Mouse (Mus musculus) heart, postnatal 4 days (tissue): ENCODE results near the gene Bad. TPM values are rescaled to one million over a fixed set of nuclear protein-coding genes. Genes with fewer than 3 reads are reported as not detected.

Experiments
- DNase-seq: peaks from one replicate; pipeline ENCODE4 v3.0.0; 2021
- total RNA-seq, 2 experiments: library from RNA; stranded (reverse); gene quantifications; 2 replicates each; pipeline ENCODE4 v1.2.3; 2021

Gene Bad
- total RNA-seq, 2 experiments from 2014 or later, result 29.6 to 30.5 TPM

DNA sequence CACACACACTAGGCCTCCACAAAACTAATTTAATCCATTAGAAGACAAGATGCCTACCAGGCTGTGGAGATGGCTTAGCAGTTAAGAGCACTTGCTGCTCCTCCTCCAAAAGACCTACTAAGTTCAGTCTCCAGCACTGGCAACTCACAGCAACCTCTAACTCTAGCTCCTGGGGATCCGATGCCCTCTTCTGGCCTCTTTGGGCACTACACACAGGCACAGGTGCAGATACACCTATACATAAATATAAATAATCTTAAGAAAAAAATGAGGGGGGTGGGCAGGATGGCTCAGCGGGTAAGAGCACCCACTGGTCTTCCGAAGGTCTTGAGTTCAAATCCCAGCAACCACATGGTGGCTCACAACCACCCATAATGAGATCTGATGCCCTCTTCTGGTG is 5.4 kb upstream of the Bad start:
- DNase-seq, result no peak

DNA sequence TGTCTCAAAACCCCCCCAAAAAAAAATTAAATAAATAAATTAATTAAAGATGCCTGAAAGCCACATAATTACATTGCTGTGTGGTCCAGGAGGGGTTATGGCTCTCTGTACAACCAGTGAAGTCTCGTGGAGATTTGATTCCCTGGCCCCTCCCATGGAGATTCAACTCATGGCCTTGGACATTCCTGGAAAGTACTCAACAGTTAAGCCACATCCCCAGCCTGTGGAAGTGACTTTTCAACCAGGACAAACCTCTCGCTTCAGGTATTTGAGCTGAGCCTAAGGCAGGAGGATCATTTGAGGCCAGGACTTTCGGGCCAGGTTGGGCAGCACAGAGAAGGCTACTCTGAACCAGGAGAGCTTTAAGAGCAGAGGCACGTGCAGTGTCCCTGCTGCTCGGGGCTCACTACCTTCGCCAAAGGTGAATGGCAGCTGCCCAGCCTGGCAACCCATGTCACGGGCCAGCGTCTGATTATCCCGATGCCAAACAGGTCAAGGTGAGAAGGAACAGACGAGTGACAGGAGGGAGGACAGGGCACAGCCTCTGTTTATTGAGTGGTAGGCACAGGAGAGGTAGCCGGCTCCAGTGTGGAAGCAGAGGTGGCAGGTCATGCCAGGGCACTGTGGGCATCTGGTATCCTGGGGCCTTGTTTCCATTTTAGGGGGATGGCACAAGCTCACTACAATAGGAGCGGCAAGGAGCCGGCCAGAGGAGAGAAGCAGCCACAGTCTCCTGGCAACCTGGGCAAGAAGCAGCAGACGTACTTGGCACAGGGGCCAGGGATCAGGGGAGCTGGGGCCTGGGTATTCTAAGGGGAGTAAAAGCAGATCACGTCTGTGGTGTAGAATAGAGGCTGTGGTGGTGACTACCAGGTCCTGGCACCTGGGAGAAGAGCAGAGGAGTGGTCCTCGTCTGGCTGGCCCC is 3.9 kb upstream of the Bad start:
- no peak for DNase-seq

DNA sequence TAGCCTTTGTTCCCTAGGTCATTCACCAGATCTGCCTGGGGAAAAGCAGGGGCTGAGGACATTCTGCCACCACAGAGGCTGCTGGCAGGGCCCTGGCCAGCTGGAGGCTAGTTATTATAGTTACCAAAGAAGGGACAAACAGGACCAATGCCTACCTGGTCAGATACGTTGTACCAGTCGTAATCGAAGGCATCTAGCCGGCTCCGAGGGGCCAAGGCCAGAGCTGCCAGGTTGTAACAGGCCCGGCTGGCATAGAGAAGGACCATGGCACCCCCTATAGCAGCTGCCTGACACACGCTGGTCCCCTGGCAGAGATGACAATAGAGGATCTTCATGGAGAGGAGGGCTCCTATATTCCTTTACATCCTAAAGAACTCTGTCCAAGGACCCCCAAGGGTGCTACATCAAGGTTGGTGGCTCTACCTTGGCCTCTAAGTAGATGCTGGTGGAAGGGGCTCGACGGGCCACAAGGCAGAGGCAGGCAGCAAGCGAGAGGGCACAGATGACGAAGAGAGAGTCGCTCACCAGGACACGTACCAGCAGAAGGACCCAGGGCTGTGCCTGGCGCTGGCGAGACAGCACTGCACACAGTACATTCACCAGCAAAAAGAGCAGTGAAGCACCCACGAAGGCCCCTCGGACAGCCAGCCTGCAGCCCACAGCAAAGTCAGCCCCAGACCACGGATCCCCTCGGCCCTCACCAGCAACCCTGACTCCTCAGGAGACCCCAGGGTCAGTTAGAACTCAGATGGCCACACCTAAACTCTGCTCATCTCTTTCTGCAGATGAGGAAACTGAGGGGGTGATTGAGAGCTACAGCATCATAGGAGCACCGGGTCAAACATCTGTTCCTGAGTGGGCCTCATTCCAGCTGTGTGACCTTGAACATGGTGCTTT is 2.3 kb upstream of the Bad start:
- DNase-seq, result no peak

DNA sequence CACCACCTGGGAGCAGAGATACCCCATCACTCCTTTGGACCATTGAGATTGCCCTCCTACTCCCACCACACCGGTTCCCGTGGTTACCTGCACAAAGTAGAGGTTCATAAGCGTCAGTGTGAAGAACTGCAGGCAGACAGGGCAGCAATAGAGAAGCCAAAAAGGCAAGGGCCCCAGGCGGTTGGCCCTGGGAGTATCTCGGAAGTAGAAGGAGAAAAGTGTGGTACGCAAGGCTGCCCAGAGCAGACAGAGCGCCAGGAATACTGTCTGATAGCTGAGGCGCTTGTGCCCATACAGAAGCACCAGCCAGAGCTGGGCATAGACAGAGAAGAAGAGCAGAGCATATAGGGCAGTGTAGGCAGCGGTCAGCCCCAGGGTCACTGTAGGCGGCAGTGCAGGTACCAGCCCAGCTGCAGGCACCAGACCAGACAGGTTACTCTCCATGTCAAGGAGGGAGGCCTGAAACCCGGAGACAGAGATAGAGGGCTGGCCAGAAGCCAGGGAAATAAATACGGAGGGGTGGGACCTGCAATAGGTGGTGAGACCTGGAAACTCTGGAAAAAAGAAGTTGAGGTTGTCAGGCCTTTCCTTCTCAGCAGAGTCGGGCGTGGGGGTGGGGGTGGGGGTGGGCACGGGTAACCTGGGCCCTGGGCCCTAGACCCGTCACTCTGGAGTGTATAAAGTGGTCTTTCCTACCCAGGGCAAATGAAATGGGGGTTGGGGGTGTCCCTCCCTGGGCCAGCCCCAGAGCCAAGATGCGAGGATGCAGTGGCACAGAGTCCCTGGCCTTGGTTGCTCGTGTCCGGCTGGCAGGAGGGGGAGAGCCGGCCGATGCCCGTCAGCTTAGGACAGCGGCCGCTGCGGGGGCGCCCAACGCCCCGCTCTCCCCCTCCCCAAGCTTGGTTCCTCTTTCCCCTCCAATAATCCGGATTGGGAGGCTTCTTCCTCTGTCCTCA is 987 bp upstream of the Bad start:
- DNase-seq, result peak; percentile 26

DNA sequence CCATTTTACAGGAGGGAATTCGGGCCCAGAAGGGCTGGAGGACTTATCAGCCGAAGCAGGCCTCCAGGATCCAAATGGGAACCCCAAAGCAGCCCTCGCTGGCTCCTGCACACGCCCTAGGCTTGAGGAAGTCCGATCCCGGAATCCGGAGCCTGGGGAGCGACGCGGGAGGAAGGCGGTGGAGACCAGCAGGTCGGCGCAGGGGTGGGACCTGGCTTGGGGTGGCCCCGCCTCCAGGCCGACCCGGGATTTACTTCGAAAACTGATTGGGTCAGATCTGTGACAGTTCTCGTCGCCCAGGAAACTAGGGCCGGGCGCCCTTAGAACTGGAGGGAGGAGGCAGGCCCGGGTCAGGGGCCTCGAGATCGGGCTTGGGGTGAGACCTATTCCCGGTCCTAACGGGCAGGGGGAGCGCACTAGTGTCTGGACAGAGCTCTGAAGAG is 609 bp downstream of the Bad start, which contains the start of gene Gpr137:
TSS of gene Gpr137 (minus strand) at position 232 of the 443 bp plus-strand sequence.
- DNase-seq, result peak; percentile 95

DNA sequence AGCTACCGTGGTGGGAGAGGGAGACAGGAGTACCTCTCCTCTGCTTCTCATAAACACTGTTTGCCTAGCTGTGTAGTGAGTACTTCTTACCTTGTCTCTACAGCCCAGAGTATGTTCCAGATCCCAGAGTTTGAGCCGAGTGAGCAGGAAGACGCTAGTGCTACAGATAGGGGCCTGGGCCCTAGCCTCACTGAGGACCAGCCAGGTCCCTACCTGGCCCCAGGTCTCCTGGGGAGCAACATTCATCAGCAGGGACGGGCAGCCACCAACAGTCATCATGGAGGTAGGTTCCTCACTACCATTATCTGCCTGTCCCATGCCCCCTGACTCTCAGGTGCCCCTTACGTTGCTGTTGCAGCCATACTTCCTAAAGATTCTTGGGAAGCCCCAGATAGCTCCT is 1.1 kb downstream of the Bad start:
- no peak for DNase-seq

DNA sequence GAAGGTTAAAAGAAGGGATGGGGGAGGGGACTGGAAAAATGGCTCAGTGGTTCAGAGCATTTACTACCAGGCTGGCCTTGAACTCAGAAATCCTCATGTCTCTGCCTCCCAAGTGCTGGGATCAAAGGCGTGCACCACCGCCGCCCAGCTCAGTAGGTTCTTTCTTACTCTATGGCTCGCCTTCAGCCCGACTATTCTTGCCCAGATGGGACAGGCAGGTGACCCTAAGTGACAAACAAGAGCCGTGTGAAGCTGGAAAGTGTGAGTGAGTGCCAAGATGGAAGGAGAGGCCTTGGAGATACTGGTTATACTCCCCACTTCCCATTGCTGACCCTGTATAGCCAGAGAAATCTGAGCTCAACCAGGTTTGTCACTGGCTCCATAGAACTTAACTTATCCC is 2.0 kb downstream of the Bad start:
- DNase-seq, result no peak

DNA sequence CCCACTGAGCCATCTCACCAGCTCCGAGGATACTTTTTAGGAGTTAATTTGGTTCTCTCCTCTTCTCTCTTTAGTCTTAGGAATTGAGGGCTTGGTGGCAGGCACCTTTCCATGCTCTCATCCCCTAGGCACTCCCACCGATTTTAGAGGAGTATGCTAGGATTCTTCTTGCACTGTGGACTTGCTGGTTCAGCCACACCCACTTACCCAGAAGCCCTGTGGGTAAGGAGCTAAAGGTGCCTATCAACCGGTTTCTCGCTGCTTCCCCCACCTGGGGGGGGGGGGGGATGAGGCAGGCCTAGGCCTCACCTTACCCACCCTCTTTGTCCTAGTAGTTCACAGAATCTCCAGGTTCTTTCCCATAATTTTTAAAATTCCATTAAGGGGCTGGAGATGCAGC is 6.1 kb downstream of the Bad start:
- DNase-seq, result no peak

DNA sequence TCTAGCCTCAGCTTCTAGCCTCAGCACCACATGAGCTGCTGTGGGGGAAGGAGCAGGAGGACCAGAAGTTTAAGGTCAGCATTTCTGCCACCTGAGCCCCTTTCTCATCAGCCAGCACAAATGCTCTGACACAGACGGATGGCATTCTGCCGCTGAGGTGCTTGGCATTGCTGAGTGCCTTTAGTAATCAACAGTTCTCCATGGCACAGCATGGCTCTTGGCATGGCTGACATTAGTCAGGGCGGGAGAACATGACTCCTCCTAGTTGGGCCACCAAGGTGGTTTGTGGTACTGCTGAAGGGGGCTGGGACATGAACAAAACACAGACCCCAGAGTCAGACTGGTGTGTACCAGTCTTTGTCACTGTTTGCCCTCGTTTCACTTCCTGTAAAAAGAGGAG is 6.5 kb downstream of the Bad start:
- DNase-seq, result no peak

DNA sequence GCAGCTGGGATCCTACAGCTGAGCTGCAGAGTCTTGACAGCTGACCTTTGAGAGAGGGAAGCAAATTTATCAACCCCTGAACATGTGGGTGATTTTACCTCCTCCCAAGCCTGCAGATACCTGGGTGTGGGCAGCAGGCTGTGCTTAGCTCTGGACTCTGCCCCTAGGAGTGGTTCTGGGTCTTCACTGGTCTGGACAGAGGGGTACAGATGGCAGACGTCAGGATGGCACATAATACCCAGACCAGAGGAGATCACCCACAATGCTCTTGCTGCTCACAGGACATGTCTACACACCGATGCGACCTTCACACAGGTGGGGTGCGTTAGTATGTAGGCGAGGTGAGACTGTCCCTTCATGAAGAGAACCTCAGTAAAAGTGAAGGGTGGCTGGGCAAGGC is 7.9 kb downstream of the Bad start:
- no peak for DNase-seq

DNA sequence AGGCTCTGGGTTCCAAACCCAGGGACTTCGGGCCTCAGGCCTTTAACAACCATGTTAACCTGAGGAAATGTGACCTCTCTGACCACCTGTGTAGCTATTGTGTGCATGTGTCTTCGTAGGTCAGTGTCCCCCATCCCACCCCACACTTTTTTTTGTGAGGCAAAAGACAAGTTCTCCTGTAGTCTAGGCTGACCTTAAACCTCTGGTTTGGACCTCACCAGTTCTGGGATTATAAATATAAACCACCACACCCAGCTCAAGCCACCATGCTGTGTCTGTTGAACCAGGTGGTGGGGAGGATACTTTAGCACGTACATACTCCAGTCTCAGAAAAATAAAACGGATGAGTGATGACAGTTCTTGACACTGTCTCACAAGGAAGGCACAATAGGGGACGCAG is 8.3 kb downstream of the Bad start:
- no peak for DNase-seq

DNA sequence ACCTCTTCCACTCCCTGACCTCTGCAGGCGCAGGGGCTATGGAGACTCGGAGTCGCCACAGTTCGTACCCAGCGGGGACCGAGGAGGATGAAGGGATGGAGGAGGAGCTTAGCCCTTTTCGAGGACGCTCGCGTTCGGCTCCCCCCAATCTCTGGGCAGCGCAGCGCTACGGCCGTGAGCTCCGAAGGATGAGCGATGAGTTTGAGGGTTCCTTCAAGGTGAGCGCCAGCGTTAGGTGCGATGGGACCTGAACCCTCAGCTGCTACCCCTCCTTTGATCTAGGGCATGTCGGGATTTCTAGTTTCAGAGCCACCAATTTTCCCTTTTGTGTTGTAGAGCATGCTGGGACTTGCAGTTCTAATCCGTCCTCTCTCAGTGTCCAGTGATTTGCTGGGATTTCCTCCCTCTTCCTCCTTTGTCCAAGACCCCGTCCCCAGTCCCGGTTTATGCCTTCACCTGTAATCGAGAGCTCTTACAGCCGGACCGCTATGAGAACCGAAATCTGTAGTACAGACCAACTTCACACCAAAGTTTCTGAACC is 9.0 kb downstream of the Bad start:
- peak; percentile 51 for DNase-seq

DNA sequence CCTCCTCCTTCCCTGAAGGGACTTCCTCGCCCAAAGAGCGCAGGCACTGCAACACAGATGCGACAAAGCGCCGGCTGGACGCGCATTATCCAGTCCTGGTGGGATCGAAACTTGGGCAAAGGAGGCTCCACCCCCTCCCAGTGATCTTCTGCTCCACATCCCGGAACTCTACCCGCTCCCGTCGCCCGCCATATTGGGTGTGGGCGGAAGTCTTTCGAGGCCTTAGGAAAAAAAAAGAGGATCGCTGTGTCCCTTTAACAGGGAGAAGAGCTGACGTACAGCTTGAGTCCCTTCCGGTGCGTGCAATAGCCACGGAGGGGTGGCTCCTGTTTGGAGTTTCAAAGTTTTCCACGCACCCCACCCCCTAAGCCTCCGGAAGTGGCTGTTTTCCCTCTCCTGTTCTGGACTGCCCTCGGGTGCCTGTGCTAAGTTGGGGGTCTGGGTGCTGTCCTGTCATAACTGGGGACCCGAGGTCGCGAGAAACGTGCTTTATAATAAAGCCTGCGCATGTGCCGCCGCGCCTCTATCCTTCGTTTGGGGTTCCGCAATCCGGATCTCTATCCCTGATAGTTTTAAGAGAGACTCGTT is 9.8 kb downstream of the Bad start:
- peak; percentile 94 for DNase-seq

DNA sequence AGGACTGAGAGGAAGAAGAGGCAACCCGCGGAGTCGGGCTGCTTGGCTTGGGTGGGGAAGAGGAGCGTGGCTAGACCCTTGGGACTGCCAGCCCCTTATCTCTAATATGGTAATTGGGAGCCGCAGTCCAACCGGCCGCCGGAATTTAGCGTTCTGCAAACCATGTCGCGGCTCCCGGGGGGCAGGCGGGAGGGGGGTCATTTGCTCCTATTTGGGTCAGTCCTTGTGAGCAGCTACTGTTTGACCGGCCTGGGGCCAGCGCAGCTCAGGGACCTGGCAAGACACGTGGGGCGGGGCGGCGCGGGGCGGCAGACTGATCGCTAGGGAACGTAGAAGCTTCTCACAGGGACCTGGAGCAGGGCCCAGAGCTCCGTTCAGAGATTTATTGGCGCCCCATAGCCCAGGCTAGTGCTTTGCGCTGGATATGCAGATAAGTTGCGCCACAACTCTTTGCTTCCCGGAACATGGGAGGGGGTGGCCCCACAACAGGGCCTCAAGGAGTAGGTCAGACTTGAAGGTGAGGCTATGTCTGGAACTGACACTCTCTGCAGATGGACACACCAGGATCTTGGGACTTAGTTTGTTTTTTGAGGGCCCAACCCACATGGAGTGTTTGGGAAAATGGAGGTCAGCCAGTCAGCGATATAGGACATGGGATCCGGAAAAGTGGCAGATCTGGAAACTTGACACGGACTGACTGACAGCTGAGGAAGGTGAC is 10.5 kb downstream of the Bad start:
- peak; percentile 88 for DNase-seq

DNA sequence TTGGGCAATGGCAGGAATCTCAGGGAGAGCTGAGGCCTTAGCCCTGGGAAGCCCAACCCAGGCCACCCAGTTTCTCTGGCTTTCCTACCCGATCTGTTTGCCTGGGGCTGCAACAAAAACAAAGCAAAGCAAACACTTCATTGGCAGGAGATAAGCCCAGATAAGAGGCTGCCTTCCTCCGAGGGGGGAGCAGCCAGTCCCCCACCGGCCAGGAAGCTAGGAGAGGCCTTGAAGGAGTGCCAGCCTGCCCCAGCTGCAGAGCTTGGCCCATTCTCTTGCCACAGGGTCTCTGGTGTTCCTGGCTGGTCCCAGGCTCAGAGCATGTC is 11.0 kb downstream of the Bad start:
- DNase-seq, result peak; percentile 48

DNA sequence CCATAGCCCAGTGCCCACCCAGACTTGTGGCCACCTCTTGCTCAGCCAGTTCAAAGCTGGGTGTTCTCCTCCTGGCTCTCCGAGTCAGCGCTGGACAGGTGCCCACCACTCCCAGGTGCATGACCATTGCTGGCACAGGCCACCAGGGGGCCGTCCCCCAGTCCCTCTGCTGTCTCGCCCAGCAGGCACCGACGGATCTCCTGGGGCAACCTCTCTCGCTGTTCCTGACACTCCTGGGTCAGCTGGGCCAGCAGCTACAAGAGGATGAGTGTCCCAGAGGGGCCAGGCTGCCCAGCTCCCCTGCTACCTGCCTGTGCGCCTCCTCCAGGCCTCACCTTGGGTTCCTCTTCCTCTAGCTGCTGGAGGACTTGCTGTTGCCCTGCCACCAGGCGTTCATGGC is 12.4 kb downstream of the Bad start:
- peak; percentile 79 for DNase-seq

DNA sequence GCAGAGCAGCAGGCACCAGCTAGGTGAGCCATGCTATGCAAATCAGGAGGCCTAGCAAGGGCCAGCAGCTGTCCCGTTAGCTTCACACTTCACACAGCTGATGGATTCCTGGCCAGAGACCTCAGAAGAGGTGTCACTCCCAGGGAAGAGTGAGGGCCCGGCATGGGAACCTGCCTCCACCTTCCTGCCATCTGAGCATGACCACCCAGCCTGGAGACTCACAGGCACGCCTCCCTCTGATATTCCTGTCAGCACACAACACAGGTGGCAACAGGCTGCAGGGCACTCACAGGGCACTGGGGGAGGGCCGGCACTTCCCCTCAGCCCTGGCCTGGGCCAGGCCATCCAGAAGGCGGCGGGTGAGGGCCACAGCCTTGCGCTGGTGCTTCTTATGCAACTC is 13.8 kb downstream of the Bad start:
- DNase-seq, result peak; percentile 68

DNA sequence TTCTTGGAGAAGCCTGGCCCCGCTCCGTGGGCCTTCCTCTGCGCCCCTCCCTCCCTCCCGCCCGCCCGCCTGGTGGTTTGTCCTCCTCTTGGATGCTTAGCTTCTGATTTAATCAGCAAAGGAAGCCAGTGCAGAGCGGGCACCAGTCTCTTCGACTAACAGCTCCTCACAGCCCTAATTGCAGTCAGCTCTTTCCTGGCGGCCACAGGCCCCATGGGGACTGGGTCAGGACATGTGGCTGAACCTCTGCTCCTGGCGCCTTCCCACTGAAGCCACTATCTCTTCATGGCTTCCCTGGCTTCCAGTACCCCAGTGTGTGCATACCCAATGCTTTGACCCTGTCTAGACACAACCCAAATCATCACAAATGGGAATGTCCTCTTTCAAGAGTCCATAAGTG is 14.8 kb downstream of the Bad start:
- DNase-seq, result no peak

DNA sequence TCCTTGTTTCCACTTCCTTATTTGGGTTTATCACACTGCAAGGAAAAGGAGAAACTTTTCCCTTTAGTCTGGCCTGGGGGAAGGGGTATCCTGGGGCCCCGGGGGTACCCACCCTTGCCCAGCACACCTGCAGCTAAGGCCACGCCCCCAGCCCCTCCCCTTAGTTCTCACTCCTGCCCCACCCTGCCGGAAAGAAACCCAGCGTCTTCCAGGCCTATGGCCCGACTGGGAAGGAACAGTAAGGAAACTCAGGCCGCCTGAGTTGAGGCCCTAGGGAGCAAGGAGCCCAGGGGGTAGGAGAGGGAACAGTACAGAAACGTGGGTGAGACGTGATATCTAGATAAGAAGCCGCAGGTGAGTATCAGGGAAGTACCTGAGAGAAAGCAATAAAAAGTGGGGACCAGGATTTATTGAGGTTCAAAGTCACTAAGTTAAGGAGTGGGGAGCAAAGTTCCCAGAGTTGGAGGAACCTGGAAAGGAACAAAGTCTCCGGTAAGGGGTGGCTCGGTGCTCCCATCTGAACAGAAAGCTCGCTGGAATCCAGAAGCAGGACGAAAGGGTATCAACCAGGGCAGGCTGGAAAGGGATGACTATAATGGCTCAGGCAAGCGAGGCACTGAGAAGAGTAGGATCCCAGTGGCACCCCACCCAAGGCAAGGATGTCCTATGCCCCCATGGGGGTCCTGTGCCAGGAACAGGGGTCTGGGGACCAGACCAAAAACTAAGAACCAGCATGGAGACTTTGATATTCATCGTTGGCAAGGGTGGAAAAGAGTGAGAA is 27.0 kb downstream of the Bad start:
- no peak for DNase-seq

DNA sequence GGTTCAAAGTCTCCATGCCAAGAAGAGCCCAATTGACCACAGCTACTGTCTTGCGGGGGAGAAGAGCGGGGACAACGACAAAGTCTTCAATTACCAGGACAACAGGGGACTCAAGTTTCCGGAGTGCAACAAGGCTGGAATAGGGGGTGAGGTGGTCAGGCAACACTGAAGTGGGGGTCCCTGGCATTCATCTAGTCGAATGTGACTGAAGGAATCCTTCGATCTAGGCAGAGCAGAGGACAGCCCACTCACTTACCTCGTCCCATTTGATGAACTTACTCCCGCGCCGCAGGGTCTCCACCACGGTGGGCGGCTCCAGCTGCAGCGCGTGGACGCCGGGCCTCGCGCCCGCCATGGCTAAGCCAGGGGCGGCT is 27.6 kb downstream of the Bad start:
- no peak for DNase-seq
